8 mouse cellular contexts compared by ENCODE assay signal in the genomic region with DNA sequence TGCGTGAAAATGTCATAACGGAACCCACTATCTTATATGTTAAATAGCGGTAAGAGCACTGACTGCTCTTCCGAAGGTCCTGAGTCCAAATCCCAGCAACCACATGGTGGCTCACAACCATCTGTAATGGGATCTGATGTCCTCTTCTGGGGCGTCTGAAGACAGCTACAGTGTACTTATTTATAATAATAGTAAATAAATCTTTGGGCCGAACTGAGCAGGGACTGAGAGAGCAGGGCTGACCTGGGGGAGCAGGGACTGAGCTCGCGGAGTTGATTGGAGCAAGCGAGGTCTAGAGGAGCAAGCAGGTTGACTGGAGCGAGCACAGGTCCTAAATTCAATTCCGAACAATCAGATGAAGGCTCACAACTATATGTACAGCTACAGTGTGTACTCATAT. TPM values are rescaled to one million over a fixed set of nuclear protein-coding genes. Genes with fewer than 3 reads are reported as not detected.
DNase-seq lines count a peak whose midpoint lies in the region; ATAC-seq and TF ChIP-seq lines count a peak whose summit lies in the region.
"Not testable (repeated sequence)": the region's sequence is repeated elsewhere in the genome, so short reads cannot be mapped to it uniquely, and the experiment has no call there.

No protein-coding gene starts in this region.

- TF ChIP-seq CTCF in bone marrow, adult 2 months (IDR thresholded peaks at IDR 0.05; ENCODE audit: control insufficient read depth, insufficient read depth, low read length); forebrain, postnatal 0 days (IDR thresholded peaks at IDR 0.05; ENCODE audit: low read depth); stomach, postnatal 0 days (IDR thresholded peaks at IDR 0.05; ENCODE audit: low read depth): not testable (repeated sequence)

- H3K27me3 ChIP-seq in embryonic facial prominence, embryonic 10.5 days (replicated peaks; ENCODE audit: low read depth, poor library complexity, severe bottlenecking), result peaks cover 13% of the 10 kb centered on the region
- not testable (repeated sequence) for H3K27me3 ChIP-seq in forebrain, postnatal 0 days (ENCODE audit: insufficient read depth, low read length); hindbrain, embryonic 10.5 days (ENCODE audit: insufficient read depth, poor library complexity, severe bottlenecking); kidney, embryonic 14.5 days (ENCODE audit: control insufficient read depth, insufficient read depth, low read length); liver, embryonic 15.5 days; midbrain, embryonic 14.5 days (ENCODE audit: control insufficient read depth, insufficient read depth, low read length); stomach, postnatal 0 days (ENCODE audit: control insufficient read depth, insufficient read depth, low read length)

- not testable (repeated sequence) for H3K9ac ChIP-seq in forebrain, postnatal 0 days; liver, embryonic 15.5 days
- peak overlapping the region; percentile 12; the same call in 1 of the 2 replicates for H3K9ac ChIP-seq in kidney, embryonic 14.5 days (ENCODE audit: low read depth, low read length)
- H3K9ac ChIP-seq in midbrain, embryonic 14.5 days (replicated peaks; ENCODE audit: low read length), result peak overlapping the region; percentile 20; the same call in 1 of the 2 replicates
- peak overlapping the region; percentile 8; the same call in 1 of the 2 replicates for H3K9ac ChIP-seq in stomach, postnatal 0 days (ENCODE audit: low read length)

- not testable (repeated sequence) for H3K27ac ChIP-seq in bone marrow, adult 2 months (ENCODE audit: control insufficient read depth, insufficient read depth, low read depth, low read length, poor library complexity); embryonic facial prominence, embryonic 10.5 days (replicated peaks); hindbrain, embryonic 10.5 days; kidney, embryonic 14.5 days (ENCODE audit: low read depth, low read length); liver, embryonic 15.5 days (replicated peaks); stomach, postnatal 0 days (replicated peaks)
- 0 out of 2 replicates have a peak overlapping the region, but pooled peaks have one; percentile 21 for H3K27ac ChIP-seq in forebrain, postnatal 0 days (ENCODE audit: low read depth, low read length)
- peak overlapping the region; percentile 37; the same call in 1 of the 2 replicates for H3K27ac ChIP-seq in midbrain, embryonic 14.5 days (replicated peaks; ENCODE audit: low read depth, low read length)

- 45% methylated on average over 11 of the region's 11 CpGs for WGBS in bone marrow, adult 2 months
- WGBS in embryonic facial prominence, embryonic 10.5 days, result 42% methylated on average over 11 of the region's 11 CpGs
- 47% methylated on average over 11 of the region's 11 CpGs for WGBS in forebrain, postnatal 0 days
- 41% methylated on average over 11 of the region's 11 CpGs for WGBS in hindbrain, embryonic 10.5 days
- 51% methylated on average over 11 of the region's 11 CpGs for WGBS in kidney, embryonic 14.5 days
- WGBS in liver, embryonic 15.5 days (ENCODE audit: insufficient replicate concordance), result 33% methylated on average over 11 of the region's 11 CpGs
- 37% methylated on average over 11 of the region's 11 CpGs for WGBS in midbrain, embryonic 14.5 days
- WGBS in stomach, postnatal 0 days, result 35% methylated on average over 11 of the region's 11 CpGs

- peaks cover 13% of the 10 kb centered on the region for H3K36me3 ChIP-seq in embryonic facial prominence, embryonic 10.5 days (replicated peaks)
- not testable (repeated sequence) for H3K36me3 ChIP-seq in forebrain, postnatal 0 days (ENCODE audit: insufficient read depth); hindbrain, embryonic 10.5 days; kidney, embryonic 14.5 days (ENCODE audit: control insufficient read depth, insufficient read depth, low read length); liver, embryonic 15.5 days (replicated peaks); midbrain, embryonic 14.5 days (ENCODE audit: control insufficient read depth, insufficient read depth, low read length); stomach, postnatal 0 days (ENCODE audit: control insufficient read depth, insufficient read depth, low read length)

- 0 out of 2 replicates have a peak, but pooled peaks have one; percentile 4 for ATAC-seq in forebrain, postnatal 0 days
- not testable (repeated sequence) for ATAC-seq in kidney, embryonic 14.5 days (ENCODE audit: low FRiP score, low TSS enrichment); liver, embryonic 15.5 days (ENCODE audit: insufficient read depth); midbrain, embryonic 14.5 days (ENCODE audit: low FRiP score, low TSS enrichment); stomach, postnatal 0 days (ENCODE audit: low FRiP score, low TSS enrichment)

- H3K4me2 ChIP-seq in forebrain, postnatal 0 days (ENCODE audit: low read depth), result peak overlapping the region; percentile 49
- peak overlapping the region; percentile 35 for H3K4me2 ChIP-seq in kidney, embryonic 14.5 days (replicated peaks; ENCODE audit: low read depth, low read length)
- peak overlapping the region; percentile 74 for H3K4me2 ChIP-seq in liver, embryonic 15.5 days
- peak overlapping the region; percentile 51 for H3K4me2 ChIP-seq in midbrain, embryonic 14.5 days (ENCODE audit: low read length)
- peak overlapping the region; percentile 39 for H3K4me2 ChIP-seq in stomach, postnatal 0 days (replicated peaks; ENCODE audit: low read depth)

- not testable (repeated sequence) for H3K4me1 ChIP-seq in bone marrow, adult 2 months (ENCODE audit: control insufficient read depth, insufficient read depth, low read length); embryonic facial prominence, embryonic 10.5 days; forebrain, postnatal 0 days (ENCODE audit: insufficient read depth); hindbrain, embryonic 10.5 days (replicated peaks); kidney, embryonic 14.5 days (ENCODE audit: control insufficient read depth, insufficient read depth, low read length); liver, embryonic 15.5 days (replicated peaks); midbrain, embryonic 14.5 days (ENCODE audit: control insufficient read depth, insufficient read depth, low read length); stomach, postnatal 0 days (replicated peaks; ENCODE audit: control insufficient read depth, insufficient read depth)

- not testable (repeated sequence) for TF ChIP-seq EP300 in stomach, postnatal 0 days (optimal IDR thresholded peaks at IDR 0.05)

- H3K9me3 ChIP-seq in embryonic facial prominence, embryonic 10.5 days; forebrain, postnatal 0 days (ENCODE audit: low read length); hindbrain, embryonic 10.5 days; kidney, embryonic 14.5 days (ENCODE audit: control insufficient read depth, low read length); liver, embryonic 15.5 days (replicated peaks); midbrain, embryonic 14.5 days (ENCODE audit: control insufficient read depth, low read length); stomach, postnatal 0 days (ENCODE audit: control insufficient read depth, low read length): not testable (repeated sequence)

- peak overlapping the region; percentile 24 for H3K4me3 ChIP-seq in bone marrow, adult 2 months (replicated peaks; ENCODE audit: control insufficient read depth, low read depth, low read length)
- peak overlapping the region; percentile 68 for H3K4me3 ChIP-seq in embryonic facial prominence, embryonic 10.5 days
- H3K4me3 ChIP-seq in forebrain, postnatal 0 days (ENCODE audit: low read depth, low read length), result peak overlapping the region; percentile 52
- peak overlapping the region; percentile 60 for H3K4me3 ChIP-seq in hindbrain, embryonic 10.5 days
- peak overlapping the region; percentile 55 for H3K4me3 ChIP-seq in kidney, embryonic 14.5 days (ENCODE audit: low read length)
- peak overlapping the region; percentile 68 for H3K4me3 ChIP-seq in liver, embryonic 15.5 days (replicated peaks)
- peak overlapping the region; percentile 53 for H3K4me3 ChIP-seq in midbrain, embryonic 14.5 days (replicated peaks; ENCODE audit: low read depth, low read length)
- H3K4me3 ChIP-seq in stomach, postnatal 0 days (ENCODE audit: low read depth, low read length), result peak overlapping the region; percentile 22; the same call in 1 of the 2 replicates

- not testable (repeated sequence) for TF ChIP-seq POLR2A in bone marrow, adult 2 months (IDR thresholded peaks at IDR 0.05; ENCODE audit: borderline replicate concordance, control insufficient read depth, low read depth, low read length)

- DNase-seq in embryonic facial prominence, embryonic 10.5 days (ENCODE audit: low spot score); midbrain, embryonic 14.5 days; stomach, postnatal 0 days (ENCODE audit: low spot score): not testable (repeated sequence)
- peak; percentile 6 for DNase-seq in forebrain, postnatal 0 days
- peak; percentile 7 for DNase-seq in hindbrain, embryonic 10.5 days (ENCODE audit: low spot score)

RNA-seq across cellular contexts. Expression of a gene that starts 0.7 kb away (rescaled TPM):
- 16.4 and 22.7 TPM in 2 replicates for polyA plus RNA-seq in bone marrow, adult 2 months (2011; ENCODE audit: insufficient read depth, insufficient read length, low replicate concordance, missing spikeins)
- 75.1 and 80.8 TPM in 2 replicates for polyA plus RNA-seq in embryonic facial prominence, embryonic 10.5 days (2016; fragmentation: Nextera tagmentation; extraction: Ambion mirVana)
- total RNA-seq in forebrain, postnatal 0 days (2014; rRNA removed), result 33.3 and 51.2 TPM in 2 replicates
- 33.1 and 54.4 TPM in 2 replicates for polyA plus RNA-seq in forebrain, postnatal 0 days (2015; fragmentation: Nextera tagmentation; extraction: Ambion mirVana)
- 58.1 and 71.7 TPM in 2 replicates for polyA plus RNA-seq in hindbrain, embryonic 10.5 days (2016; fragmentation: Nextera tagmentation; extraction: Ambion mirVana)
- polyA plus RNA-seq in kidney, embryonic 14.5 days (2014; fragmentation: Nextera tagmentation; extraction: Ambion mirVana), result 33.2 and 47.7 TPM in 2 replicates
- 26.3 and 26.6 TPM in 2 replicates for polyA plus RNA-seq in liver, embryonic 15.5 days (2015; fragmentation: Nextera tagmentation; extraction: Ambion mirVana)
- polyA plus RNA-seq in midbrain, embryonic 14.5 days (2014; fragmentation: Nextera tagmentation; extraction: Ambion mirVana), result 53.1 and 53.3 TPM in 2 replicates
- 33.7 and 35.8 TPM in 2 replicates for polyA plus RNA-seq in stomach, postnatal 0 days (2015; fragmentation: Nextera tagmentation; extraction: Ambion mirVana)
